Mouse (Mus musculus) lung, embryonic 15.5 days (tissue): ENCODE results near the gene Hsd11b1. TPM values are rescaled to one million over a fixed set of nuclear protein-coding genes. Genes with fewer than 3 reads are reported as not detected.
"Not testable (repeated sequence)": the region's sequence is repeated elsewhere in the genome, so short reads cannot be mapped to it uniquely, and the experiment has no call there.

ENCODE experiments used
- ATAC-seq: fragments of 200-750 bp; cut with Nextera tagmentation; 2 replicates; pipeline ENCODE4 v1.8.0; 2017; ENCODE audit warnings: moderate number of reproducible peaks, borderline replicate concordance; ENCODE audit not compliant: low FRiP score, low TSS enrichment; ENCODE audit errors: extremely low read depth
- H3K27ac ChIP-seq: fragments of 300-500 bp; sonication (generic); 2 replicates; pipeline ENCODE4 v1.5.1; 2015; ENCODE audit warnings: moderate library complexity, mild to moderate bottlenecking, inconsistent platforms
- H3K27me3 ChIP-seq: fragments of 300-500 bp; sonication (generic); 2 replicates; pipeline ENCODE4 v1.6.1; 2015; ENCODE audit warnings: inconsistent platforms
- H3K36me3 ChIP-seq: fragments of 300-500 bp; sonication (generic); 2 replicates; pipeline ENCODE4 v1.6.1; 2015; ENCODE audit warnings: inconsistent platforms
- H3K4me1 ChIP-seq: fragments of 300-500 bp; sonication (generic); 2 replicates; pipeline ENCODE4 v1.6.1; 2015; ENCODE audit warnings: inconsistent platforms
- H3K4me2 ChIP-seq: fragments of 300-500 bp; sonication (generic); 2 replicates; pipeline ENCODE4 v1.6.1; 2015; ENCODE audit warnings: inconsistent platforms, mild to moderate bottlenecking, moderate library complexity
- H3K4me3 ChIP-seq: fragments of 300-500 bp; sonication (generic); 2 replicates; pipeline ENCODE4 v1.5.1; 2015; ENCODE audit warnings: mild to moderate bottlenecking, inconsistent platforms
- H3K9ac ChIP-seq: fragments of 300-500 bp; sonication (generic); 2 replicates; pipeline ENCODE4 v1.6.1; 2015; ENCODE audit warnings: inconsistent platforms
- H3K9me3 ChIP-seq: fragments of 300-500 bp; sonication (generic); 2 replicates; pipeline ENCODE4 v1.6.1; 2016; ENCODE audit warnings: inconsistent platforms
- WGBS: fragments of 180-500 bp; shearing (Covaris S2); methylation state at CpG from one replicate; pipeline ENCODE4 v1.1.7; 2015; 5-methylcytosine and 5-hydroxymethylcytosine counted together
- polyA plus RNA-seq: library from polyadenylated mRNA; unstranded; fragments of >200 nt; fragmentation: Nextera tagmentation; extraction: Ambion mirVana; gene quantifications from 2 replicates; pipeline ENCODE4 v1.2.1, GENCODE M21; 2015

Hsd11b1 gene
- polyA plus RNA-seq, 1 experiment from 2014 or later = 27.1 TPM

GRCm38 (mm10) chr1:193295920-193296319, 32.0 kb upstream of the Hsd11b1 start:
- H3K4me3 ChIP-seq = no peak overlapping the region
- H3K4me1 ChIP-seq = peaks cover 12% of the 10 kb centered on the region
- 78% methylated on average over 5 of the region's 5 CpGs for WGBS
- no peaks in the 10 kb centered on the region for H3K9me3 ChIP-seq
- no peaks in the 10 kb centered on the region for H3K36me3 ChIP-seq
- H3K9ac ChIP-seq = no peak overlapping the region
- no peaks in the 10 kb centered on the region for H3K27me3 ChIP-seq
- H3K27ac ChIP-seq = no peak overlapping the region
- no peak for ATAC-seq
- H3K4me2 ChIP-seq = no peak overlapping the region

- H3K27ac ChIP-seq = no peak overlapping the region
- H3K9me3 ChIP-seq = no peaks in the 10 kb centered on the region
- 64% methylated on average over 3 of the region's 3 CpGs for WGBS
- no peak overlapping the region for H3K4me3 ChIP-seq
- no peak overlapping the region for H3K9ac ChIP-seq
- no peak for ATAC-seq
- H3K4me1 ChIP-seq = 0 out of 2 replicates have a peak, but pooled peaks cover 3% of the 10 kb centered on the region
- no peaks in the 10 kb centered on the region for H3K36me3 ChIP-seq
- no peaks in the 10 kb centered on the region for H3K27me3 ChIP-seq
- H3K4me2 ChIP-seq = no peak overlapping the region
Observed at GRCm38 (mm10) chr1:193293926-193294325, 30.1 kb upstream of the Hsd11b1 start.

GRCm38 (mm10) chr1:193293039-193293438, 29.2 kb upstream of the Hsd11b1 start:
- Histone ChIP-seq H3K4me3 (no peak overlapping the region), H3K9ac (no peak overlapping the region), H3K4me1 (0 out of 2 replicates have a peak, but pooled peaks cover 3% of the 10 kb centered on the region), H3K9me3 (no peaks in the 10 kb centered on the region), H3K27ac (no peak overlapping the region), H3K27me3 (no peaks in the 10 kb centered on the region), H3K4me2 (no peak overlapping the region), H3K36me3 (no peaks in the 10 kb centered on the region)
- no peak for ATAC-seq
- 26% methylated on average over 2 of the region's 2 CpGs for WGBS

GRCm38 (mm10) chr1:193290686-193291085, 26.8 kb upstream of the Hsd11b1 start:
- Histone ChIP-seq H3K9ac (no peak overlapping the region), H3K4me2 (no peak overlapping the region), H3K27ac (no peak overlapping the region), H3K9me3 (no peaks in the 10 kb centered on the region), H3K4me3 (no peak overlapping the region), H3K27me3 (no peaks in the 10 kb centered on the region), H3K36me3 (no peaks in the 10 kb centered on the region), H3K4me1 (0 out of 2 replicates have a peak, but pooled peaks cover 3% of the 10 kb centered on the region)
- ATAC-seq = no peak

GRCm38 (mm10) chr1:193289914-193290313, 26.0 kb upstream of the Hsd11b1 start:
- Histone ChIP-seq H3K9ac (no peak overlapping the region), H3K4me3 (no peak overlapping the region), H3K9me3 (no peaks in the 10 kb centered on the region), H3K4me1 (0 out of 2 replicates have a peak, but pooled peaks cover 3% of the 10 kb centered on the region), H3K27me3 (no peaks in the 10 kb centered on the region), H3K27ac (no peak overlapping the region), H3K36me3 (no peaks in the 10 kb centered on the region), H3K4me2 (no peak overlapping the region)
- WGBS = 85% methylated on average over 5 of the region's 5 CpGs
- ATAC-seq = no peak

- Histone ChIP-seq H3K9me3 (no peaks in the 10 kb centered on the region), H3K4me1 (0 out of 2 replicates have a peak, but pooled peaks cover 3% of the 10 kb centered on the region), H3K9ac (no peak overlapping the region), H3K27me3 (no peaks in the 10 kb centered on the region), H3K36me3 (no peaks in the 10 kb centered on the region), H3K4me2 (no peak overlapping the region), H3K4me3 (no peak overlapping the region), H3K27ac (no peak overlapping the region)
- 84% methylated on average over 3 of the region's 3 CpGs for WGBS
- no peak for ATAC-seq
Observed at GRCm38 (mm10) chr1:193289076-193289475, 25.2 kb upstream of the Hsd11b1 start.

GRCm38 (mm10) chr1:193287578-193287977, 23.7 kb upstream of the Hsd11b1 start:
- Histone ChIP-seq H3K9ac (no peak overlapping the region), H3K27me3 (no peaks in the 10 kb centered on the region), H3K9me3 (no peaks in the 10 kb centered on the region), H3K27ac (no peak overlapping the region), H3K4me1 (no peaks in the 10 kb centered on the region), H3K4me2 (no peak overlapping the region), H3K4me3 (no peak overlapping the region), H3K36me3 (no peaks in the 10 kb centered on the region)
- WGBS = 63% methylated on average over 2 of the region's 2 CpGs
- ATAC-seq = no peak

GRCm38 (mm10) chr1:193285766-193286325, 22.0 kb upstream of the Hsd11b1 start:
- H3K27ac ChIP-seq = not testable (repeated sequence)
- WGBS = 73% methylated on average over 3 of the region's 3 CpGs

GRCm38 (mm10) chr1:193284228-193284779, 20.4 kb upstream of the Hsd11b1 start:
- H3K4me1 ChIP-seq = no peaks in the 10 kb centered on the region
- no peak overlapping the region for H3K4me2 ChIP-seq
- no peak overlapping the region for H3K4me3 ChIP-seq
- no peak overlapping the region for H3K27ac ChIP-seq
- H3K9me3 ChIP-seq = no peaks in the 10 kb centered on the region
- H3K27me3 ChIP-seq = no peaks in the 10 kb centered on the region
- WGBS = 64% methylated on average over 7 of the region's 7 CpGs
- no peaks in the 10 kb centered on the region for H3K36me3 ChIP-seq
- no peak for ATAC-seq
- H3K9ac ChIP-seq = no peak overlapping the region

More at GRCm38 (mm10) chr1:193285766-193286325, 22.0 kb upstream of the Hsd11b1 start:
- H3K9me3 ChIP-seq, ATAC-seq, H3K4me1 ChIP-seq, H3K4me2 ChIP-seq, H3K9ac ChIP-seq, H3K36me3 ChIP-seq, H3K27me3 ChIP-seq, H3K4me3 ChIP-seq: not testable (repeated sequence)

- Histone ChIP-seq H3K4me2 (no peak overlapping the region), H3K36me3 (no peaks in the 10 kb centered on the region), H3K27ac (no peak overlapping the region), H3K27me3 (no peaks in the 10 kb centered on the region), H3K4me3 (no peak overlapping the region), H3K4me1 (no peaks in the 10 kb centered on the region), H3K9ac (no peak overlapping the region), H3K9me3 (no peaks in the 10 kb centered on the region)
- ATAC-seq = no peak
- 92% methylated on average over 2 of the region's 2 CpGs for WGBS
Observed at GRCm38 (mm10) chr1:193281344-193281743, 17.5 kb upstream of the Hsd11b1 start.

GRCm38 (mm10) chr1:193279492-193279891, 15.6 kb upstream of the Hsd11b1 start:
- Histone ChIP-seq H3K9me3 (no peaks in the 10 kb centered on the region), H3K36me3 (no peaks in the 10 kb centered on the region), H3K4me2 (no peak overlapping the region), H3K4me1 (no peaks in the 10 kb centered on the region), H3K27ac (no peak overlapping the region), H3K27me3 (no peaks in the 10 kb centered on the region), H3K9ac (no peak overlapping the region), H3K4me3 (no peak overlapping the region)
- ATAC-seq = no peak
- 69% methylated on average over 4 of the region's 4 CpGs for WGBS

GRCm38 (mm10) chr1:193278414-193279045, 14.7 kb upstream of the Hsd11b1 start:
- WGBS = 49% methylated on average over 6 of the region's 6 CpGs
- Histone ChIP-seq H3K4me3 (no peak overlapping the region), H3K4me1 (peaks cover under 1% of the 10 kb centered on the region; the same call in 1 of the 2 replicates), H3K27ac (no peak overlapping the region), H3K4me2 (no peak overlapping the region), H3K27me3 (no peaks in the 10 kb centered on the region), H3K36me3 (no peaks in the 10 kb centered on the region), H3K9me3 (no peaks in the 10 kb centered on the region), H3K9ac (no peak overlapping the region)
- no peak for ATAC-seq
